Comparison of ENCODE assay signal across 7 mouse cellular contexts in the genomic region with DNA sequence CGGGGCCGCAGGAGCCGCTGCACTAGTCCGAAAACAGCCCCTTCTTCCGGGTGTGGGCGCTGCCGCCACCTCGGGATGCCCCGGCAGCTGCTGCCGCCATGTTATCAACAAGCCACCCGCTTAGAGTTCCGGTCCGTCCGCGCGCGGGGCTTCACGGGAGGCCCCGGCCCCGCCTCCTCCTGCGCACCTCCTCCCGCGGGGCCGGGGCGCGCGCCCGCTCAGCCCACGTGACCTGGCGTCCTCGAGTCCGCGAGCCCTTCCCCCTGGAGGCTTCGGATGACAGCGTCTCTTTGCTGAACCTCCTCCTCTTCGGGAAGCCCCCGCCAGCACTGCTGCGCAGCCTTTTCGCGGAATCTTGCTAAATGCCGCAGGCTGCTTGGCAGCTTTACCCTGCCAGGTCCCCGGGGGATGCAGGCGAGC. TPM values are rescaled to one million over a fixed set of nuclear protein-coding genes. Genes with fewer than 3 reads are reported as not detected.
DNase-seq lines count a peak whose midpoint lies in the region; ATAC-seq lines count a peak whose summit lies in the region.

A gene (minus strand): TSS at position 155 of the 420 bp plus-strand sequence.

- H3K4me1 ChIP-seq in intestine, embryonic 15.5 days (replicated peaks) = peaks cover 4% of the 10 kb centered on the region; the same call in 1 of the 2 replicates
- H3K4me1 ChIP-seq in midbrain, embryonic 10.5 days = peaks cover 29% of the 10 kb centered on the region

- peak; percentile 97 for DNase-seq in adrenal gland, adult 2 months
- peak; percentile 91 for DNase-seq in embryo, embryonic 11.5 days (ENCODE audit: low read depth, low spot score)
- peak; percentile 91 for DNase-seq in gastrocnemius, postnatal 36 days
- DNase-seq in left cerebral cortex, postnatal 25 days (ENCODE audit: low spot score in 2 of 2) = peak; percentile 96 to 97
- peak; percentile 94 for DNase-seq in midbrain, embryonic 10.5 days (ENCODE audit: low spot score)
- peak; percentile 95 for DNase-seq in right cerebral cortex, postnatal 4 days

- peak within 1 kb of the TSS; percentile 98 for H3K27ac ChIP-seq in intestine, embryonic 15.5 days
- peak within 1 kb of the TSS; percentile 98 for H3K27ac ChIP-seq in midbrain, embryonic 10.5 days (replicated peaks)

- intact Hi-C loops in gastrocnemius, postnatal 36 days (cut with DNase I) = no loop called here
- intact Hi-C loops in left cerebral cortex, postnatal 25 days (cut with DNase I) = no loop called here

- H3K27me3 ChIP-seq in intestine, embryonic 15.5 days (replicated peaks) = no peaks in the 10 kb centered on the region
- no peaks in the 10 kb centered on the region for H3K27me3 ChIP-seq in midbrain, embryonic 10.5 days (ENCODE audit: low read depth, poor library complexity, severe bottlenecking)

- H3K4me2 ChIP-seq in intestine, embryonic 15.5 days (replicated peaks) = peak within 1 kb of the TSS; percentile 80

- no peaks in the 10 kb centered on the region for H3K36me3 ChIP-seq in intestine, embryonic 15.5 days
- H3K36me3 ChIP-seq in midbrain, embryonic 10.5 days = peaks cover 12% of the 10 kb centered on the region

- H3K9me3 ChIP-seq in intestine, embryonic 15.5 days = no peaks in the 10 kb centered on the region
- H3K9me3 ChIP-seq in midbrain, embryonic 10.5 days (replicated peaks) = no peaks in the 10 kb centered on the region

- ATAC-seq in intestine, embryonic 15.5 days = peak; percentile 96

- peak within 1 kb of the TSS; percentile 92 for H3K9ac ChIP-seq in intestine, embryonic 15.5 days

- 0% methylated on average over 42 of the region's 43 CpGs for WGBS in intestine, embryonic 15.5 days
- WGBS in midbrain, embryonic 10.5 days = under 1% methylated on average over 43 of the region's 43 CpGs

- H3K4me3 ChIP-seq in intestine, embryonic 15.5 days (replicated peaks) = peak within 1 kb of the TSS; percentile 98
- H3K4me3 ChIP-seq in midbrain, embryonic 10.5 days = peak within 1 kb of the TSS; percentile 75

RNA-seq across cellular contexts. Expression of the gene that starts here (rescaled TPM):
- 10 to 100 TPM; 25.9 to 26.5 TPM for total RNA-seq in adrenal gland, adult 2 months (2021)
- polyA plus RNA-seq in adrenal gland, adult 2 months (2012; rRNA removed) = 8.5 and 15.2 TPM in 2 replicates
- total RNA-seq in gastrocnemius, postnatal 36 days (2021) = 1 to 10 TPM; 8.1 to 9.0 TPM
- polyA plus RNA-seq in intestine, embryonic 15.5 days (2015; fragmentation: Nextera tagmentation; extraction: Ambion mirVana) = 14.3 and 16.3 TPM in 2 replicates
- total RNA-seq in left cerebral cortex, postnatal 25 days (2021) = 10 to 100 TPM; 33.1 to 36.8 TPM
- 13.7 and 14.7 TPM in 2 replicates for polyA plus RNA-seq in midbrain, embryonic 10.5 days (2016; fragmentation: Nextera tagmentation; extraction: Ambion mirVana)

Comparison
In these comparisons a context has a peak if more than half of its experiments do, and no peak if none do; other contexts are left out.
1. Peak in every context shown above with its lines: DNase-seq, ATAC-seq, H3K4me3 ChIP-seq and H3K27ac ChIP-seq.